Mouse (Mus musculus) liver, embryonic 11.5 days (tissue): ENCODE measurements at regions not wholly inside any gene's neighbourhood (a gene's known extent, or its start where the extent isn't known, plus 50 kb on each side); places are given as distances from the start of the nearest gene placed in this dataset.

ENCODE experiments used
- ATAC-seq: fragments of 200-750 bp; cut with Nextera tagmentation; replicated peaks from 2 replicates; pipeline ENCODE4 v1.8.0; 2017; ENCODE audit warnings: moderate number of reproducible peaks, mild to moderate bottlenecking, moderate TSS enrichment, moderate library complexity; ENCODE audit not compliant: low FRiP score
- DNase-seq: peaks from one replicate; pipeline ENCODE4 v3.0.0-alpha.2; 2017; ENCODE audit warnings: low spot score
- H3K27ac ChIP-seq: fragments of 300-500 bp; sonication (generic); 2 replicates; pipeline ENCODE4 v1.5.1; 2014; ENCODE audit warnings: mild to moderate bottlenecking, low read depth, low read length, control low read depth
- H3K27me3 ChIP-seq: fragments of 300-500 bp; sonication (generic); replicated peaks from 2 replicates; pipeline ENCODE4 v1.6.1; 2014; ENCODE audit warnings: low read length, mixed read lengths; ENCODE audit not compliant: control insufficient read depth, insufficient read depth
- H3K36me3 ChIP-seq: fragments of 300-500 bp; sonication (generic); 2 replicates; pipeline ENCODE4 v1.6.1; 2014; ENCODE audit warnings: mild to moderate bottlenecking, low read length, moderate library complexity, mixed read lengths; ENCODE audit not compliant: control insufficient read depth, insufficient read depth
- H3K4me1 ChIP-seq: fragments of 300-500 bp; sonication (generic); replicated peaks from 2 replicates; pipeline ENCODE4 v1.6.1; 2014; ENCODE audit warnings: low read length, mixed read lengths; ENCODE audit not compliant: control insufficient read depth, insufficient read depth
- H3K4me2 ChIP-seq: fragments of 300-500 bp; sonication (generic); 2 replicates; pipeline ENCODE4 v1.6.1; 2014; ENCODE audit warnings: mild to moderate bottlenecking, control low read depth, moderate library complexity
- H3K4me3 ChIP-seq: fragments of 300-500 bp; sonication (generic); 2 replicates; pipeline ENCODE4 v1.5.1; 2014; ENCODE audit warnings: low read depth, low read length, control low read depth
- H3K9ac ChIP-seq: fragments of 300-500 bp; sonication (generic); 2 replicates; pipeline ENCODE4 v1.6.1; 2014; ENCODE audit warnings: low read depth, low read length, control low read depth
- H3K9me3 ChIP-seq: fragments of 300-500 bp; sonication (generic); 2 replicates; pipeline ENCODE4 v1.6.1; 2016; ENCODE audit warnings: low read length, inconsistent platforms, mixed read lengths; ENCODE audit not compliant: control insufficient read depth
- WGBS: fragments of 180-500 bp; shearing (Covaris S2); extraction: QIAGEN DNeasy Blood & Tissue Kit; methylation state at CpG from one replicate; pipeline ENCODE4 v1.1.7; 2014; 5-methylcytosine and 5-hydroxymethylcytosine counted together

- no peaks in the 10 kb centered on the region for H3K36me3 ChIP-seq
- H3K27me3 ChIP-seq, result no peaks in the 10 kb centered on the region
- no peaks in the 10 kb centered on the region; the same call in 1 of the 2 replicates for H3K4me1 ChIP-seq
- ATAC-seq (no peak), DNase-seq (peak; percentile 71)
- no peak overlapping the region for H3K27ac ChIP-seq
- no peak overlapping the region for H3K9ac ChIP-seq
- no peaks in the 10 kb centered on the region; the same call in 1 of the 2 replicates for H3K9me3 ChIP-seq
- H3K4me2 ChIP-seq, result peak overlapping the region; percentile 38; the same call in 1 of the 2 replicates
- H3K4me3 ChIP-seq, result no peak overlapping the region
- 7% methylated on average over 17 of the region's 17 CpGs for WGBS
Observed at GRCm38 (mm10) chr7:35901942-35902381, 99.2 kb upstream of the Zfp507 start.

DNA sequence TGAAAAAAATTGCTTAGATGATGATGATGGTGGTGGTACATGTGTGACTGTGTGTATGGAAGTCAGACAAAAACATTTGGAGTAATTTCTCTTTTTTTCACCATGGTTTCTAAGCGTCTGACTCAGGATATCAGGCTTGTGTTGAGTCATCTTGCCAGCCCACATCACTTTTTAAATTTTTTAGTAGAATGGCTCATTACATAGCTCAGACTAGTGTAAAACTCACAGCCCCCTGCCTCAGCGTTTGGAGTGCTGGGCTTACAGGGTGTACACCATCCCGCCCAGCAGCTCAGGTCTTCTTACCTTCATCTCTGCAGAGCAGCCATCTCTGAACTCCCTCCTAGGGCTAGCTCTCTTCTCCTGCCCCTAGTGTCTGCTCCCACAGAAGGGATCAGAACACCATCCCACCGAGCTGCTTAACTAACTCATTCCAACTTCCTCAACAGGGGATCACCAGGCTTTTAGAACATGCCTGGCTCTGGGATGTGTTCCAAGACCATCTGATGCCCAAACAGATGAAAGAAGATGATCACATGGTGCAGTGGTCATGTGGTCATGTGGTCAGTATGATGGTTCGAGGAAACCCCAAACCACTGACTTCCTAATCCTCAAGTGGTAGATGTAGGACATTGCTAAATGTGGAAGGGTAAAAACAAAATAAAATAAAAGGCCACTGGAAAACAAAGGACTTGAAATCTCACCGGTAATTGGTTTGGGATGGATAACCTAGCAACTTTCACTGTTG is 96.1 kb upstream of the Zfp507 start:
- no peak for ATAC-seq
- no peak for DNase-seq
- no peaks in the 10 kb centered on the region for H3K36me3 ChIP-seq
- H3K4me1 ChIP-seq, result no peaks in the 10 kb centered on the region; the same call in 1 of the 2 replicates
- no peak overlapping the region for H3K4me2 ChIP-seq
- WGBS, result 77% methylated on average over 6 of the region's 6 CpGs
- no peaks in the 10 kb centered on the region; the same call in 1 of the 2 replicates for H3K9me3 ChIP-seq
- H3K4me3 ChIP-seq, result no peak overlapping the region
- H3K27ac ChIP-seq, result no peak overlapping the region
- no peak overlapping the region for H3K9ac ChIP-seq
- no peaks in the 10 kb centered on the region for H3K27me3 ChIP-seq

DNA sequence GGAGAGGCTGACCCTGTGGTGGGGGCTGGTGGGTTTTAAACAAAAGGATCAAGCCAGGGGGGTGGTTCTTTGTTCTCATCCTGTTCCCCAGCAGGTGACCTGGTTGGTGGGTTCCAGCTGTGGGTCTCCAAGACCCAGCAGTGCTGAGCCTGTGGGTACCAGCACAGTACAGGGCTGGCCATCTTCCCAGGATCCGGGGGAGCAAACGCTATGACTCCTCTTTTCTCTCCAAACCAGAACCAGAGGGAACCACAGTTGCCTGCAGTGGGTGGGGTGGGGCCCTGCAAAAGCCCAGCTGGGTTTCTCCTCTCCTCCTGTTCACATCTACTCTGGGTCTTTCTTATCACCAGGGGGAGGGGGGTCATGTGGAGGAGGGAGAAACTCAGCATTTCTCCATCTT is 90.5 kb upstream of the Zfp507 start:
- Histone ChIP-seq H3K27ac (no peak overlapping the region), H3K4me1 (no peaks in the 10 kb centered on the region), H3K9ac (no peak overlapping the region), H3K36me3 (no peaks in the 10 kb centered on the region), H3K27me3 (no peaks in the 10 kb centered on the region), H3K9me3 (no peaks in the 10 kb centered on the region), H3K4me2 (no peak overlapping the region), H3K4me3 (no peak overlapping the region)
- ATAC-seq (no peak), DNase-seq (no peak)
- 27% methylated on average over 2 of the region's 2 CpGs for WGBS

GRCm38 (mm10) chr7:35886051-35886450 is 83.2 kb upstream of the Zfp507 start:
- DNase-seq (no peak), ATAC-seq (no peak)
- WGBS, result 78% methylated on average over 11 of the region's 11 CpGs
- no peaks in the 10 kb centered on the region for H3K9me3 ChIP-seq
- H3K4me1 ChIP-seq, result no peaks in the 10 kb centered on the region
- H3K4me3 ChIP-seq, result no peak overlapping the region
- H3K27ac ChIP-seq, result no peak overlapping the region
- H3K27me3 ChIP-seq, result no peaks in the 10 kb centered on the region
- no peaks in the 10 kb centered on the region for H3K36me3 ChIP-seq
- H3K4me2 ChIP-seq, result no peak overlapping the region
- H3K9ac ChIP-seq, result no peak overlapping the region

GRCm38 (mm10) chr7:35879755-35880304 is 77.0 kb upstream of the Zfp507 start:
- Histone ChIP-seq H3K4me1 (no peaks in the 10 kb centered on the region), H3K27ac (no peak overlapping the region), H3K4me3 (no peak overlapping the region), H3K9ac (no peak overlapping the region), H3K36me3 (no peaks in the 10 kb centered on the region), H3K4me2 (no peak overlapping the region), H3K27me3 (no peaks in the 10 kb centered on the region), H3K9me3 (no peaks in the 10 kb centered on the region)
- DNase-seq (peak; percentile 52), ATAC-seq (no peak)
- 55% methylated on average over 9 of the region's 9 CpGs for WGBS

DNA sequence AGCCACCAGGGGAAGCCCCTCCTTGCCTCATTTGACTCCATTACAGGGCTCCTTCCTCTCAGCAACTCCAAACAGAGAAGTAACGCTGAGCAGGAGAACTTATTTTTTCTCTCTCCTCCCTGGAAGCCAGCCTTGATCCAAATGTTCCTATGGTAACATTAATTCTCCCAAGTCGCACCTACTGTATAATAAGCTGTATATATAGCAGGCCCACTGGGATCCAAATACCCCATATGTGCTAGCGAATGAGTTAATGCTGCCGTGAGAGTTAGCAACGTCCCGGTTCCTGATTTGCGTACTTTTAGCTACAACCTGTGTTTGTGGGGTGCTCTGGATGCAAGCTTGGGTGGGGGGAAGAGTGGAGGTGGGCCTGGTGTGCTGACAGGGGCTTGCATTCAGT is 75.4 kb upstream of the Zfp507 start:
- no peak for DNase-seq
- 72% methylated on average over 7 of the region's 7 CpGs for WGBS
- Histone ChIP-seq H3K4me3 (no peak overlapping the region), H3K9me3 (peaks cover 1% of the 10 kb centered on the region; the same call in 1 of the 2 replicates), H3K36me3 (no peaks in the 10 kb centered on the region), H3K9ac (no peak overlapping the region), H3K27ac (no peak overlapping the region), H3K4me2 (no peak overlapping the region), H3K4me1 (no peaks in the 10 kb centered on the region), H3K27me3 (no peaks in the 10 kb centered on the region)
- ATAC-seq, result no peak

- ATAC-seq (no peak), DNase-seq (no peak)
- H3K27ac ChIP-seq, result no peak overlapping the region
- H3K27me3 ChIP-seq, result no peaks in the 10 kb centered on the region
- H3K4me3 ChIP-seq, result no peak overlapping the region
- H3K4me2 ChIP-seq, result no peak overlapping the region
- no peaks in the 10 kb centered on the region for H3K36me3 ChIP-seq
- no peak overlapping the region for H3K9ac ChIP-seq
- WGBS, result 61% methylated on average over 10 of the region's 10 CpGs
- 0 out of 2 replicates have a peak, but pooled peaks cover 2% of the 10 kb centered on the region for H3K9me3 ChIP-seq
- H3K4me1 ChIP-seq, result no peaks in the 10 kb centered on the region
Observed at GRCm38 (mm10) chr7:35861049-35861448, 58.2 kb upstream of the Zfp507 start.

DNA sequence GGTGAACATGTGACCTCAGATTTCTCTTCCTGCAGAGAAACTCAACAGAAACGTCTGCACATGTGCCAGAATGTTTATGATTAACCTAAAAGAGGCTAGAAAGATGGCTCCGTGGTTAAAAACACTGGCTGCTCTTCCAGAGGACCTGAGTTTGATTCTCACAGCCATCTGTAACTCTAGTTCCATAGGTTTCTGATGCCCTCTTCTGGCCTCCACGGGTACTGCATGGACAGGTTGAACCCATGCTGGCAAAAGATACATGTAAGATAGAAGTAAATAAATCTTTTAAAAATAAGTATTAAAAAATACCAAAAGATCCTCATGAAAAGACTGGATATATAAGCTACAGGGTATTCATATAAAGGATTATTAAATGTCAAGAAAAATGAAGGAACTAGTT is 56.8 kb upstream of the Zfp507 start:
- no peaks in the 10 kb centered on the region for H3K27me3 ChIP-seq
- no peak for DNase-seq
- WGBS, result 21% methylated on average over 3 of the region's 3 CpGs
- H3K9me3 ChIP-seq, result no peaks in the 10 kb centered on the region
- no peaks in the 10 kb centered on the region for H3K4me1 ChIP-seq
- H3K9ac ChIP-seq, result no peak overlapping the region
- H3K4me3 ChIP-seq, result no peak overlapping the region
- H3K36me3 ChIP-seq, result no peaks in the 10 kb centered on the region
- no peak overlapping the region for H3K27ac ChIP-seq
- H3K4me2 ChIP-seq, result no peak overlapping the region
- no peak for ATAC-seq

- H3K9ac ChIP-seq, result no peak overlapping the region
- no peaks in the 10 kb centered on the region for H3K36me3 ChIP-seq
- H3K27ac ChIP-seq, result no peak overlapping the region
- DNase-seq, result no peak
- no peaks in the 10 kb centered on the region for H3K9me3 ChIP-seq
- no peak for ATAC-seq
- 68% methylated on average over 10 of the region's 10 CpGs for WGBS
- H3K4me3 ChIP-seq, result no peak overlapping the region
- no peaks in the 10 kb centered on the region for H3K4me1 ChIP-seq
- H3K27me3 ChIP-seq, result no peaks in the 10 kb centered on the region
- no peak overlapping the region for H3K4me2 ChIP-seq
Observed at GRCm38 (mm10) chr7:35857693-35858092, 54.9 kb upstream of the Zfp507 start.
